Mouse (Mus musculus) retina, embryonic 14.5 days (tissue): ENCODE measurements around the gene Washc2.
A peak's percentile ranks its signal among the peaks of the same experiment; 100 is the strongest.
"Not testable (repeated sequence)": the region's sequence is repeated elsewhere in the genome, so short reads cannot be mapped to it uniquely, and the experiment has no call there.

Source experiments
- DNase-seq: peaks from one replicate; pipeline ENCODE4 v3.0.0-alpha.2; 2015; ENCODE audit warnings: low spot score

Gene Washc2

GRCm38 (mm10) chr6:116207729-116208534, at the start of gene Washc2:
Gene Washc2 (plus strand): TSS chr6:116208038.
- peak; percentile 97 for DNase-seq

GRCm38 (mm10) chr6:116166383-116166782, 41.5 kb upstream of the Washc2 start:
- DNase-seq: no peak

- DNase-seq: not testable (repeated sequence)
These were observed 34.2 kb upstream of the Washc2 start for GRCm38 (mm10) chr6:116173511-116174099.

- DNase-seq: no peak
These were observed 29.5 kb upstream of the Washc2 start for GRCm38 (mm10) chr6:116178376-116178775.

- no peak for DNase-seq
These were observed 27.1 kb upstream of the Washc2 start for GRCm38 (mm10) chr6:116180731-116181130.

- DNase-seq: no peak
These were observed 24.3 kb upstream of the Washc2 start for GRCm38 (mm10) chr6:116183509-116183908.

- no peak for DNase-seq
These were observed 21.4 kb upstream of the Washc2 start for GRCm38 (mm10) chr6:116186485-116186884.

GRCm38 (mm10) chr6:116189417-116189816, 18.4 kb upstream of the Washc2 start:
- no peak for DNase-seq

GRCm38 (mm10) chr6:116192809-116193311, 15.0 kb upstream of the Washc2 start:
- no peak for DNase-seq

- peak; percentile 98 for DNase-seq
These were observed 14.1 kb upstream of the Washc2 start, which contains the start of gene Tmcc1 for GRCm38 (mm10) chr6:116193394-116194393. Gene Tmcc1 (minus strand): TSS chr6:116193486.

- no peak for DNase-seq
These were observed 12.0 kb upstream of the Washc2 start for GRCm38 (mm10) chr6:116195811-116196210.

- DNase-seq: peak; percentile 66
These were observed 9.7 kb upstream of the Washc2 start for GRCm38 (mm10) chr6:116198173-116198572.

GRCm38 (mm10) chr6:116199682-116200081, 8.2 kb upstream of the Washc2 start:
- no peak for DNase-seq

- no peak for DNase-seq
These were observed 19.9 kb downstream of the Washc2 start for GRCm38 (mm10) chr6:116227767-116228166.

- peak; percentile 82 for DNase-seq
These were observed 21.1 kb downstream of the Washc2 start for GRCm38 (mm10) chr6:116228785-116229525.

- not testable (repeated sequence) for DNase-seq
These were observed 27.0 kb downstream of the Washc2 start for GRCm38 (mm10) chr6:116234821-116235220.

- no peak for DNase-seq
These were observed 27.5 kb downstream of the Washc2 start for GRCm38 (mm10) chr6:116235336-116235735.

GRCm38 (mm10) chr6:116238083-116238482, 30.2 kb downstream of the Washc2 start:
- no peak for DNase-seq

GRCm38 (mm10) chr6:116240371-116240770, 32.5 kb downstream of the Washc2 start:
- no peak for DNase-seq

GRCm38 (mm10) chr6:116259649-116260048, 51.8 kb downstream of the Washc2 start:
- no peak for DNase-seq

GRCm38 (mm10) chr6:116260481-116260880, 52.6 kb downstream of the Washc2 start:
- no peak for DNase-seq
